Mouse (Mus musculus): ENCODE data around the gene Hamp. TPM values are rescaled to one million over a fixed set of nuclear protein-coding genes. Genes with fewer than 3 reads are reported as not detected.

Gene Hamp
- polyA plus RNA-seq, 1 experiment from 2014 or later = not detected

DNA sequence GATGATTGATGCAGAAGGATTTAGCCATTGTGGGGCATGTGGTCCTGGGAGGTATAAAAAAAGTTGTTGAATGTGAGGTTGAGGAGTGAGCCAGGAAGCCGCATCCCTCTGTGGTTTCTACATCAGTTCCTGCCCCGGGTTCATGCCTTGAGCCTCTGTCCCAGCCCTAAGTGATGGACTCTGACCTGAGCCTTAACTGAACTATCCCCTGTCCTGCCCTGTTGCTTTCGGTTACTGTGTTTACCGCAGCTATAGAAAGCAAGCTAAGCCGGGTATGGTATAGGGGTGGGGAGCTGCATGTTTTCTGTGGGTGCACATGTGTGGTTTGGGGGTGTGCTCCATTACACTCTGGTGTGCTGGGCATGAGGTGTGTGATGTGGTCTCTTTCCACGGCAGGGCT is 34.1 kb downstream of the Hamp start:
- Histone ChIP-seq H3K27me3 (replicated peaks; ENCODE audit: insufficient read depth, low read length) (no peaks in the 10 kb centered on the region), H3K9ac (replicated peaks; ENCODE audit: low read depth) (no peak overlapping the region), H3K4me3 (ENCODE audit: low read depth, low read length) (no peak overlapping the region), H3K4me1 (ENCODE audit: insufficient read depth, low read depth, low read length) (no peaks in the 10 kb centered on the region), H3K9me3 (ENCODE audit: low read length) (no peaks in the 10 kb centered on the region), H3K27ac (ENCODE audit: low read length) (no peak overlapping the region), H3K36me3 (ENCODE audit: insufficient read depth, low read length) (no peaks in the 10 kb centered on the region), H3K4me2 (replicated peaks; ENCODE audit: low read depth, low read length) (no peak overlapping the region)
- DNase-seq (ENCODE audit: low spot score) (no peak), ATAC-seq (no peak)
- 72% methylated on average over 6 of the region's 6 CpGs for WGBS
- TF ChIP-seq CTCF (IDR thresholded peaks at IDR 0.05) (no peak), EP300 (IDR thresholded peaks at IDR 0.05) (no peak)

DNA sequence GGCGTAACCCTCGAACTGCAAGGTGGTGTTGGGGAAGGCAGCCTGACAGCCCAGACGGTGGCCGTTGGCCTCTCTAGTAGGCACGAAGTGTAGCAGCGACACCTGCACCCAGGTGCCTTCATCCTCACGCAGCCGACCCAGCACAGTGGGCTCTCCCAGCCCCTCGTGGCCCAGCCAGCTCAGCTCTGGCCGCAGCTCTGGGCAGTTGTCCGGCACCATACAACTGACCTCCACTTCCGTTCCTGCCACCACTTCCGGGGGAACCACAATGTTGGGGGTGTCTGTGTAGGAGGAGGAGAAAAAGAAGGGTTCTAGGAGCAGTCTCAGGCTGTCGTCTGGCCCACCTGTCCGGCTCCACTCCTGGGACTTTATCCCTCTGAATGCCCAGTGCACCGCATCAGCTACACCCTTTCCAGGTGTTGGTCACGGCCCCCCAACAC is 34.8 kb downstream of the Hamp start:
- no peak; the same call in 1 of the 2 replicates for ATAC-seq
- no peak for TF ChIP-seq EP300 (IDR thresholded peaks at IDR 0.05)
- TF ChIP-seq CTCF (IDR thresholded peaks at IDR 0.05) = no peak
- H3K9ac ChIP-seq (replicated peaks; ENCODE audit: low read depth) = no peak overlapping the region
- H3K4me2 ChIP-seq (replicated peaks; ENCODE audit: low read depth, low read length) = peak overlapping the region; percentile 52
- H3K9me3 ChIP-seq (ENCODE audit: low read length) = no peaks in the 10 kb centered on the region
- no peaks in the 10 kb centered on the region for H3K36me3 ChIP-seq (ENCODE audit: insufficient read depth, low read length)
- no peak overlapping the region for H3K27ac ChIP-seq (ENCODE audit: low read length)
- DNase-seq (ENCODE audit: low spot score) = no peak
- H3K4me1 ChIP-seq (ENCODE audit: insufficient read depth, low read depth, low read length) = no peaks in the 10 kb centered on the region
- H3K4me3 ChIP-seq (ENCODE audit: low read depth, low read length) = peak overlapping the region; percentile 17; the same call in 1 of the 2 replicates
- WGBS = 20% methylated on average over 17 of the region's 17 CpGs
- H3K27me3 ChIP-seq (replicated peaks; ENCODE audit: insufficient read depth, low read length) = no peaks in the 10 kb centered on the region

DNA sequence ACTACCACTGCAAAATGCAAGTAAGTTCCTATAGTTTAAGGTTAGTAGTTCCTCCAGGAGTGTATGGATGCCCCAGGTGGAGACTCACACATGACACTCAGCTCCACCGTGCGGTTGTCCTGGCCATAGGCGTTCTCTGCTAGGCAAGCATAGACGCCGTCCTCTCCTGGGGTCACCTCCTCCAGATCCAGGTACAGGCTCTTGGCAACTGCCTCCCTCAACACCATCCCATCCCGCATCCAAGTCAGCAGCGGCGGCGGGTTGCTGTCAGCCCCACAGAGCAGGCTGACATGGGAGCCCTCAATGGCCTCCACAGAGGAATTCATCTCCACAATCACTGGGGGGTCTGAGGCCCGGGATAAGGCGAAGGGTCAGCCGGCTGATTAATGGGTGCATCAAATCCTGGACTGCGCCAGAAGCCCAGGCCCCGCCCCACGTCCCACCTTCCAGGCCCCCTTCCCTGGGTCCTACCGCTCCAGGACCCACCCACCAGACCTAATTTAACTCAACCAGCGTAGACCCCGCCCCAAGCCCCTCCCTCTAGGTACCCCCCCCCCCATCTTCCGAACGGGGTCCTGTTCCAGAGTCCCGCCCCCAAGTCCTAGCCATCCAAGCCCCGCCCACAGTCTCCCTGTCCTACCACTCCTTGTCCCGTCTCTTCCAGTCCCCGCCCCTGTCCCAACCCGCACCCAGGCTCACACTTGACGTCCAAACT is 35.4 kb downstream of the Hamp start:
- no peak overlapping the region for H3K9ac ChIP-seq (replicated peaks; ENCODE audit: low read depth)

DNA sequence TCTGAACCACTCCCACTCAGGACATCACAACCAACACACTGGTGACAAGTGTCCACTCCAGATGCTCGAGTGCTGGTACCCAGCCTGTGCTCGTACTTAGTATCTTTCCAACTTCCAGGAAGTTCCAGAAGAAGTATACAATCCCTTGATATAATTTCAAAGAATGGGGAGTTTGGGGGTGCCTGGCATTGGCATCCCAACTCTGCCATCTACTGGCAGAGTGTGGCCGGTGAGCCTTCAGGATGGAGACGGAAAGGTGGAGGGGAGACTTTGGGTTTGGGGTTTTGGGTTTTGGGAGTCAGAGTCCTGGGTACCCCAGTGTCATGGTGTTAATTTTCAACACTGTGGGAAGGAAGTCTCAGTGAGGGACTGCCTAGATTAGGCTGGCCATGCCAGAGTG is 39.8 kb downstream of the Hamp start:
- WGBS = 23% methylated on average over 4 of the region's 4 CpGs
- H3K4me2 ChIP-seq (replicated peaks; ENCODE audit: low read depth, low read length) = no peak overlapping the region
- H3K36me3 ChIP-seq (ENCODE audit: insufficient read depth, low read length) = no peaks in the 10 kb centered on the region
- H3K4me1 ChIP-seq (ENCODE audit: insufficient read depth, low read depth, low read length) = no peaks in the 10 kb centered on the region
- DNase-seq (ENCODE audit: low spot score) (peak; percentile 20), ATAC-seq (no peak)
- no peak overlapping the region for H3K4me3 ChIP-seq (ENCODE audit: low read depth, low read length)
- no peaks in the 10 kb centered on the region for H3K9me3 ChIP-seq (ENCODE audit: low read length)
- H3K27me3 ChIP-seq (replicated peaks; ENCODE audit: insufficient read depth, low read length) = no peaks in the 10 kb centered on the region
- TF ChIP-seq CTCF (IDR thresholded peaks at IDR 0.05) (peak; percentile 64), EP300 (IDR thresholded peaks at IDR 0.05) (no peak)
- no peak overlapping the region for H3K27ac ChIP-seq (ENCODE audit: low read length)
- no peak overlapping the region for H3K9ac ChIP-seq (replicated peaks; ENCODE audit: low read depth)

More for the DNA sequence above, 35.4 kb downstream of the Hamp start:
- no peak for TF ChIP-seq EP300 (IDR thresholded peaks at IDR 0.05)
- TF ChIP-seq CTCF (IDR thresholded peaks at IDR 0.05) = no peak
- H3K4me1 ChIP-seq (ENCODE audit: insufficient read depth, low read depth, low read length) = no peaks in the 10 kb centered on the region
- H3K9me3 ChIP-seq (ENCODE audit: low read length) = no peaks in the 10 kb centered on the region
- no peak overlapping the region for H3K27ac ChIP-seq (ENCODE audit: low read length)
- no peaks in the 10 kb centered on the region for H3K27me3 ChIP-seq (replicated peaks; ENCODE audit: insufficient read depth, low read length)
- H3K4me3 ChIP-seq (ENCODE audit: low read depth, low read length) = peak overlapping the region; percentile 17; the same call in 1 of the 2 replicates
- DNase-seq (ENCODE audit: low spot score) (peak; percentile 71), ATAC-seq (peak; percentile 85)
- no peaks in the 10 kb centered on the region for H3K36me3 ChIP-seq (ENCODE audit: insufficient read depth, low read length)
- 3% methylated on average over 16 of the region's 26 CpGs for WGBS
- H3K4me2 ChIP-seq (replicated peaks; ENCODE audit: low read depth, low read length) = peak overlapping the region; percentile 52

DNA sequence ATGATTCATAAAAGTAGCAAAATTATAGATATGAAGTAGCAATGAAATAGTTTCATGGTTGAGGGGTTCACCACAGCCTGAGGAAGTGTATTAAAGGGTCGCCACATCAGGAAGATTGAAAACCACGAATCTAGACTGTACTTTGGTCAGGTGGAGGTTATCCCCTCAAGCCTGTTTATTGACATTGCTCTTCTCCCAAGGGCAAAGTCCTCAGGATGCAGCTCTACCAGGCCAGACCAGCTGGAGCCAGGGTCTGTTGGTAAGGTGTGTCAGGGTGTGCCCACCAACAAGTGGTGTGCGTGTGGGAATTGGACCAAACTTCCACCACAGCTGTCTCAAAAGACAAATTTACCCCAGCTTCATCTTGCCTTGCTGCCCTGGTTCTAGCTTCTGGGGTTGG is 48.6 kb downstream of the Hamp start:
- Histone ChIP-seq H3K4me1 (ENCODE audit: insufficient read depth, low read depth, low read length) (no peaks in the 10 kb centered on the region; the same call in 1 of the 2 replicates), H3K27me3 (replicated peaks; ENCODE audit: insufficient read depth, low read length) (no peaks in the 10 kb centered on the region), H3K9ac (replicated peaks; ENCODE audit: low read depth) (no peak overlapping the region), H3K4me2 (replicated peaks; ENCODE audit: low read depth, low read length) (no peak overlapping the region), H3K4me3 (ENCODE audit: low read depth, low read length) (no peak overlapping the region), H3K27ac (ENCODE audit: low read length) (no peak overlapping the region), H3K9me3 (ENCODE audit: low read length) (no peaks in the 10 kb centered on the region), H3K36me3 (ENCODE audit: insufficient read depth, low read length) (no peaks in the 10 kb centered on the region)
- TF ChIP-seq EP300 (IDR thresholded peaks at IDR 0.05) = no peak
- no peak for TF ChIP-seq CTCF (IDR thresholded peaks at IDR 0.05)
- ATAC-seq (no peak), DNase-seq (ENCODE audit: low spot score) (no peak)
- 77% methylated on average over 3 of the region's 3 CpGs for WGBS

DNA sequence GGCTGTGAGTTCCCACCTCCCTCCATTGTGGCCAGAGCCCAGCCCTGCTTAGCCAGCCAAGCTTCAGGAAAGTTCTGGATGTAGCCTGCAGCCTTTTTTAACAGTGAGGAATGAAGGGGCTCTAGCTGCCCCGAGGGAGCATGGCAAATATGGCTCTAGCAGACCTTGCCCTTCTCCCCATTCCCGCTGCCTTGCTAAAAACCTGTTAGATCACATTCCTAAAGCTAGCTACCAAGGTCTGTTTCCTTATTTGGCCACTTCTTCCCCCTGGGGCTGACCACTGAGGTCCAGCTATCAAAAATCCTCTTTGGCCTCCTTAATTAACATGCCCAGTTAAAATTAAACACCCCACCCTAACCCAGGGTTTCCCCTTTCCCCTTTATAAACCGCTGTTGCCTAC is 51.3 kb downstream of the Hamp start:
- Histone ChIP-seq H3K27me3 (replicated peaks; ENCODE audit: insufficient read depth, low read length) (no peaks in the 10 kb centered on the region), H3K4me3 (ENCODE audit: low read depth, low read length) (no peak overlapping the region), H3K36me3 (ENCODE audit: insufficient read depth, low read length) (no peaks in the 10 kb centered on the region), H3K27ac (ENCODE audit: low read length) (no peak overlapping the region), H3K4me1 (ENCODE audit: insufficient read depth, low read depth, low read length) (no peaks in the 10 kb centered on the region; the same call in 1 of the 2 replicates), H3K4me2 (replicated peaks; ENCODE audit: low read depth, low read length) (no peak overlapping the region), H3K9me3 (ENCODE audit: low read length) (no peaks in the 10 kb centered on the region), H3K9ac (replicated peaks; ENCODE audit: low read depth) (no peak overlapping the region)
- ATAC-seq = peak; percentile 78
- peak; percentile 67 for DNase-seq (ENCODE audit: low spot score)
- TF ChIP-seq CTCF (IDR thresholded peaks at IDR 0.05) (no peak), EP300 (IDR thresholded peaks at IDR 0.05) (no peak)
- 41% methylated on average over 3 of the region's 3 CpGs for WGBS

Other genes with a start within 250 kb of the Hamp start
- 0.69 and 1.2 TPM in 2 replicates for gene 2200002J24Rik, start 245.1 kb downstream of the Hamp start, polyA plus RNA-seq (2015; fragmentation: Nextera tagmentation; extraction: Ambion mirVana)
- gene Atp4a, start 231.8 kb downstream of the Hamp start, polyA plus RNA-seq (2015; fragmentation: Nextera tagmentation; extraction: Ambion mirVana) = 0.14 TPM in 1 of 2 replicates, not detected in the other
- 179 and 193 TPM in 2 replicates for gene Tmem147, start 214.5 kb downstream of the Hamp start, polyA plus RNA-seq (2015; fragmentation: Nextera tagmentation; extraction: Ambion mirVana)
- 0.18 and 0.21 TPM in 2 replicates for gene Gapdhs, start 200.4 kb downstream of the Hamp start, polyA plus RNA-seq (2015; fragmentation: Nextera tagmentation; extraction: Ambion mirVana)
- gene Sbsn, start 192.6 kb downstream of the Hamp start, polyA plus RNA-seq (2015; fragmentation: Nextera tagmentation; extraction: Ambion mirVana) = 6.7 and 7.3 TPM in 2 replicates
- 65.2 and 74.3 TPM in 2 replicates for gene Dmkn, start 180.3 kb downstream of the Hamp start, polyA plus RNA-seq (2015; fragmentation: Nextera tagmentation; extraction: Ambion mirVana)
- gene Krtdap, start 156.1 kb downstream of the Hamp start, polyA plus RNA-seq (2015; fragmentation: Nextera tagmentation; extraction: Ambion mirVana) = 2.1 and 4.4 TPM in 2 replicates
- 1.1 and 1.4 TPM in 2 replicates for gene Ffar2, start 120.3 kb downstream of the Hamp start, polyA plus RNA-seq (2015; fragmentation: Nextera tagmentation; extraction: Ambion mirVana)
- not detected in 2 replicates for gene Ffar3, start 87.9 kb downstream of the Hamp start, polyA plus RNA-seq (2015; fragmentation: Nextera tagmentation; extraction: Ambion mirVana)
- not detected in 2 replicates for gene Ffar1, start 82.5 kb downstream of the Hamp start, polyA plus RNA-seq (2015; fragmentation: Nextera tagmentation; extraction: Ambion mirVana)
- gene Cd22, start 63.7 kb downstream of the Hamp start, polyA plus RNA-seq (2015; fragmentation: Nextera tagmentation; extraction: Ambion mirVana) = 0.35 and 0.79 TPM in 2 replicates
- 1.2 and 1.8 TPM in 2 replicates for gene Mag, start 29.2 kb downstream of the Hamp start, polyA plus RNA-seq (2015; fragmentation: Nextera tagmentation; extraction: Ambion mirVana)
- gene Hamp2, start 19.4 kb downstream of the Hamp start, polyA plus RNA-seq (2015; fragmentation: Nextera tagmentation; extraction: Ambion mirVana) = not detected in 2 replicates
- gene Usf2, start 12.8 kb upstream of the Hamp start, polyA plus RNA-seq (2015; fragmentation: Nextera tagmentation; extraction: Ambion mirVana) = 19.6 and 21.1 TPM in 2 replicates
- gene Lsr, start 29.4 kb upstream of the Hamp start, polyA plus RNA-seq (2015; fragmentation: Nextera tagmentation; extraction: Ambion mirVana) = 53.8 and 57.9 TPM in 2 replicates
- 9.5 and 12.3 TPM in 2 replicates for gene Fam187b, start 29.8 kb upstream of the Hamp start, polyA plus RNA-seq (2015; fragmentation: Nextera tagmentation; extraction: Ambion mirVana)
- gene Fxyd5, start 98.4 kb upstream of the Hamp start, polyA plus RNA-seq (2015; fragmentation: Nextera tagmentation; extraction: Ambion mirVana) = 168 and 206 TPM in 2 replicates
- gene Fxyd7, start 107.4 kb upstream of the Hamp start, polyA plus RNA-seq (2015; fragmentation: Nextera tagmentation; extraction: Ambion mirVana) = 1.2 and 1.8 TPM in 2 replicates
- 175 and 211 TPM in 2 replicates for gene Fxyd1, start 113.2 kb upstream of the Hamp start, polyA plus RNA-seq (2015; fragmentation: Nextera tagmentation; extraction: Ambion mirVana)
- 0.20 and 0.27 TPM in 2 replicates for gene Lgi4, start 115.3 kb upstream of the Hamp start, polyA plus RNA-seq (2015; fragmentation: Nextera tagmentation; extraction: Ambion mirVana)
- 76.1 and 78.1 TPM in 2 replicates for gene Fxyd3, start 132.7 kb upstream of the Hamp start, polyA plus RNA-seq (2015; fragmentation: Nextera tagmentation; extraction: Ambion mirVana)
- 19.5 and 20.5 TPM in 2 replicates for gene Hpn, start 171.3 kb upstream of the Hamp start, polyA plus RNA-seq (2015; fragmentation: Nextera tagmentation; extraction: Ambion mirVana)
- 4.5 and 4.9 TPM in 2 replicates for gene Scn1b, start 183.0 kb upstream of the Hamp start, polyA plus RNA-seq (2015; fragmentation: Nextera tagmentation; extraction: Ambion mirVana)
- gene Gramd1a, start 211.9 kb upstream of the Hamp start, polyA plus RNA-seq (2015; fragmentation: Nextera tagmentation; extraction: Ambion mirVana) = 31.7 and 33.8 TPM in 2 replicates